Mouse (Mus musculus) colon, adult 2 months (tissue): ENCODE measurements around the gene Gm37419. TPM values are rescaled to one million over a fixed set of nuclear protein-coding genes. Genes with fewer than 3 reads are reported as not detected.

Experiments
- polyA plus RNA-seq: library from polyadenylated mRNA; depleted of rRNA; stranded (reverse); fragments of >200 nt; gene quantifications from 2 replicates; pipeline ENCODE4 v1.2.3, GENCODE M21; 2012; rRNA removed

Gene Gm37419
- not detected in 2 replicates for polyA plus RNA-seq

DNA sequence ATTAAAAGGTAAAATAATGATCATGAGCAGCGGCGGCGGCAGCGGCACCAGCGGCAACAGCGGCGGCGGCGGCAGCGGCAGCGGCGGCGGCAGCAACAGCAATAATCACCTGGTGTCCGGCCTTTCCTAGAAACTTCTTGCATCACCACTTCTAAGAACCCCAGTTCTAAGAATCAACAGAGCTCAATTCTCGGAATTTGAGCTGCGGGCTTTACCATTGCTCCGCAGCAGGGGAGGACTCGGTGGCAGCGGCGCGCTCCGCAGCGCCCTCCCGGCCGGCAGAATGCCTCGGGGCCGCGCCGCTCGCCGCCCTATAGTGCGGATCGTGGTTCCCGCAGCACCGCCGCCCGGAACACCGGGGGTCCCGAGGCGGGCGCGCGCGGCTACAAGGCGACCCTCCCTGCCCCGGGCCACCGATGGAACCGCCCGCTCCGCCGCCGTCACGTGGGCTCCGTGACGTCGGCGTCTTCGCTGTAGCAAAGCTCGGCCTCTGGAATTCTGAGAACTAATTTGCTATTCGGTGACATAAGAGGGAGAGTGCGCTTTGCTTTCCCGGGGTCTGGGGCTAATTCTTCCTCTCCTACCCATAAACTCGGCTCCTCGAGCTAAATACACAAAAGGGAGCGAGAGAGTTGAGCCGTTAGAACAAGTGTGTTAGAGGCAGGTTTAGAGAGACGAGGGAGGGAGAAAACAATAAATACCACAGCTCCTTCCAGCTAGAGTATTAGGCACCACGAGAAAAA, at the start of gene Gm37419, which contains the start of gene Bcl6:
TSS of gene Gm37419 (plus strand) at position 17 of the 743 bp plus-strand sequence.
TSS of gene Bcl6 (minus strand) at position 387 of the 743 bp plus-strand sequence.

Other genes with a start within 250 kb of the Gm37419 start
- 76.6 and 87.3 TPM in 2 replicates for gene Sst, start 97.5 kb upstream of the Gm37419 start, polyA plus RNA-seq
- gene Rtp2, start 56.1 kb upstream of the Gm37419 start, polyA plus RNA-seq, result not detected in 2 replicates
- gene Bcl6, start 370 bp downstream of the Gm37419 start, polyA plus RNA-seq, result 7.7 and 8.0 TPM in 2 replicates